Mouse (Mus musculus) macrophage (primary cell): ENCODE results near the gene Pid1. TPM values are rescaled to one million over a fixed set of nuclear protein-coding genes. Genes with fewer than 3 reads are reported as not detected.
A peak's percentile ranks its signal among the peaks of the same experiment; 100 is the strongest.

Source experiments
- H3K27ac ChIP-seq: fragments of 350-480 bp; formaldehyde crosslinking; 2 replicates; pipeline ENCODE4 v1.9.0; 2021
- H3K36me3 ChIP-seq: fragments of 350-480 bp; formaldehyde crosslinking; 2 replicates; pipeline ENCODE4 v1.9.0; 2021; ENCODE audit errors: inconsistent target
- H3K4me3 ChIP-seq: fragments of 350-480 bp; formaldehyde crosslinking; 2 replicates; pipeline ENCODE4 v1.9.0; 2021; ENCODE audit errors: inconsistent target
- H3K79me2 ChIP-seq: fragments of 350-480 bp; formaldehyde crosslinking; 2 replicates; pipeline ENCODE4 v1.9.0; 2021; ENCODE audit errors: inconsistent target
- WGBS: methylation state at CpG from one replicate; pipeline ENCODE4 v1.1.7; 2026; ENCODE audit warnings: inconsistent platforms; ENCODE audit not compliant: missing documents; 5-methylcytosine and 5-hydroxymethylcytosine counted together
- polyA plus RNA-seq: library from polyadenylated mRNA; stranded (reverse); fragments of 250-400 nt; gene quantifications from 3 replicates; pipeline ENCODE4 v1.2.4, GENCODE M21; 2018; ENCODE audit warnings: inconsistent platforms

Pid1 gene
- polyA plus RNA-seq, 1 experiment from 2014 or later = 107 TPM

DNA sequence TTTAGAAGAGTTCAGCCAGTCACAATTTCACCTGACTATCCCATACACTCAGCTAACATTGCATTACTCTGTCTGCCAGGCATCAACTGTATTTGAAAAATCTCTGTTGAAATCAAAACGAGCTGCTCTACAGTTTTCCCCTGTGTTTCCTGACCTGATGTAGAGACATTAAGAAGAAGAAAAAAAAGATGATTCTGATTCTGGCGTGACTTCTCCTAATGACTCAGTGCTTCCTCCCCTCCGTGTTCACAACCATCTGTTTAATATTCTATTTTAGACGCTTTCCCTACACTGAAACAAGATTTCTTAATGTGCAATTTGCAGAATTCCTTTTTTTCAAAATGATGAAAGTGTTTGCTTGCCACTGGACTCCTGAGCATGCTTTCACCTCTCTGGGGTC is 42.7 kb downstream of the Pid1 start:
- Histone ChIP-seq H3K36me3 (no peaks in the 10 kb centered on the region), H3K27ac (peak overlapping the region; percentile 100), H3K4me3 (no peak overlapping the region), H3K79me2 (no peaks in the 10 kb centered on the region)
- 6% methylated on average over 4 of the region's 4 CpGs for WGBS

- 0% methylated on average over 1 of the region's 1 CpGs for WGBS
- Histone ChIP-seq H3K4me3 (no peak overlapping the region), H3K36me3 (no peaks in the 10 kb centered on the region), H3K27ac (peak overlapping the region; percentile 100), H3K79me2 (no peaks in the 10 kb centered on the region)
These were observed 45.4 kb downstream of the Pid1 start for GRCm38 (mm10) chr1:84318569-84318968.

DNA sequence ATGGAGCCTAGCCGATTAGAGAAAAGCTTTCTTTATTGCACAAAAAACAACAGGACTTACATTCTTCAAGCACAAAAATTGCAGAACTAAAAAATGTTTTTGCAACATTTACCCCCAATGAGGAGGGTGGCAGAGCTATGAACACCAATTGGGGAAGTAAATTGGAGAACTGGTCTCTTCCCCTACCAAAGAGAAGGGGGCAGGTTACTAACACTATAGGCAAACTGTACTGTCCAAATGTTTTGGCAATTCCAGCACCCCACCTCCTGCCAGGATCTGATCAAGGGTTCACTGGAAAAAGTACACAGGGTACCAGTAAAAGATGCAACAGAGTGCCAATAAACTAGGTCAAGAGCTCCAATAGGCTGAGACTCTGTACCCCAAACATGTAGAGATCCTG is 46.2 kb downstream of the Pid1 start:
- Histone ChIP-seq H3K4me3 (no peak overlapping the region), H3K36me3 (no peaks in the 10 kb centered on the region), H3K27ac (peak overlapping the region; percentile 100), H3K79me2 (no peaks in the 10 kb centered on the region)
- WGBS = 0% methylated on average over 1 of the region's 1 CpGs

- H3K27ac ChIP-seq = no peak overlapping the region
- H3K4me3 ChIP-seq = no peak overlapping the region
- WGBS = 83% methylated on average over 2 of the region's 2 CpGs
- H3K36me3 ChIP-seq = no peaks in the 10 kb centered on the region
- no peaks in the 10 kb centered on the region for H3K79me2 ChIP-seq
These were observed 54.0 kb downstream of the Pid1 start for GRCm38 (mm10) chr1:84309966-84310460.

GRCm38 (mm10) chr1:84305713-84306421 is 58.1 kb downstream of the Pid1 start:
- no peaks in the 10 kb centered on the region for H3K36me3 ChIP-seq
- H3K4me3 ChIP-seq = no peak overlapping the region
- 89% methylated on average over 16 of the region's 16 CpGs for WGBS
- H3K27ac ChIP-seq = no peak overlapping the region
- H3K79me2 ChIP-seq = no peaks in the 10 kb centered on the region

- H3K4me3 ChIP-seq = no peak overlapping the region
- peak overlapping the region; percentile 85 for H3K27ac ChIP-seq
- no peaks in the 10 kb centered on the region for H3K79me2 ChIP-seq
- WGBS = 2% methylated on average over 3 of the region's 3 CpGs
- no peaks in the 10 kb centered on the region for H3K36me3 ChIP-seq
These were observed 61.2 kb downstream of the Pid1 start for GRCm38 (mm10) chr1:84302788-84303187.

GRCm38 (mm10) chr1:84299719-84300118 is 64.3 kb downstream of the Pid1 start:
- Histone ChIP-seq H3K36me3 (no peaks in the 10 kb centered on the region), H3K27ac (no peak overlapping the region)
- 89% methylated on average over 1 of the region's 1 CpGs for whole genome bisulfite sequencing

DNA sequence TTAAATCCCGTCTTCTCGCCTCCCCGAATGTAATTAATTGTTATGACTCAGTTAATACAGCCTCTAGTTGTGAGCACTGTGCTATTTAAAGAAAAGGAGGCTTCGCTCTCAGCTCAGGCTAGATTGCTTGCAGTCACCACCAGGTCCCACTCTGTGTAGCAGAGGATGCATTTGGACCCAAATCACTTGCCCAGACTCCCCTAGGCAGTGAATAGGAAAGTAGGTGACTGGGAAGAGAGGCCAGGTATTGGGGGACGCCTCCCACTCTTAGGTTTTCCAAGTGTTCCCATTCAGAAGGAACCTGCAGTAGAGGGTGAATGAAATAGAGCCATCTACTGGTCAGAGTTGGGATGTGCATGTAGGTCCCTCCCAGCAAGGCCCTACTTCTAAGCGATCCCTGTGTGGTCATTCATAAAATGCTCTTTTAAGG is 77.3 kb downstream of the Pid1 start:
- peaks cover 26% of the 10 kb centered on the region for H3K79me2 ChIP-seq
- WGBS = 50% methylated on average over 6 of the region's 6 CpGs
- peak overlapping the region; percentile 10; the same call in 1 of the 2 replicates for H3K27ac ChIP-seq
- H3K4me3 ChIP-seq = no peak overlapping the region
- no peaks in the 10 kb centered on the region for H3K36me3 ChIP-seq

More at GRCm38 (mm10) chr1:84299719-84300118, 64.3 kb downstream of the Pid1 start:
- H3K4me3 ChIP-seq = no peak overlapping the region
- H3K79me2 ChIP-seq = no peaks in the 10 kb centered on the region

- Histone ChIP-seq H3K27ac (0 out of 2 replicates have a peak overlapping the region, but pooled peaks have one; percentile 69), H3K4me3 (no peak overlapping the region), H3K36me3 (no peaks in the 10 kb centered on the region), H3K79me2 (peaks cover 37% of the 10 kb centered on the region)
- 88% methylated on average over 7 of the region's 7 CpGs for WGBS
These were observed 78.4 kb downstream of the Pid1 start for GRCm38 (mm10) chr1:84285620-84286019.

GRCm38 (mm10) chr1:84284293-84285068 is 79.5 kb downstream of the Pid1 start:
- Histone ChIP-seq H3K79me2 (peaks cover 48% of the 10 kb centered on the region), H3K4me3 (peak overlapping the region; percentile 90), H3K36me3 (no peaks in the 10 kb centered on the region), H3K27ac (peak overlapping the region; percentile 88)
- 5% methylated on average over 41 of the region's 53 CpGs for WGBS

- Histone ChIP-seq H3K27ac (peak overlapping the region; percentile 88), H3K4me3 (peak overlapping the region; percentile 90), H3K36me3 (no peaks in the 10 kb centered on the region), H3K79me2 (peaks cover 62% of the 10 kb centered on the region)
- 13% methylated on average over 2 of the region's 2 CpGs for WGBS
These were observed 80.9 kb downstream of the Pid1 start for GRCm38 (mm10) chr1:84283119-84283518.

DNA sequence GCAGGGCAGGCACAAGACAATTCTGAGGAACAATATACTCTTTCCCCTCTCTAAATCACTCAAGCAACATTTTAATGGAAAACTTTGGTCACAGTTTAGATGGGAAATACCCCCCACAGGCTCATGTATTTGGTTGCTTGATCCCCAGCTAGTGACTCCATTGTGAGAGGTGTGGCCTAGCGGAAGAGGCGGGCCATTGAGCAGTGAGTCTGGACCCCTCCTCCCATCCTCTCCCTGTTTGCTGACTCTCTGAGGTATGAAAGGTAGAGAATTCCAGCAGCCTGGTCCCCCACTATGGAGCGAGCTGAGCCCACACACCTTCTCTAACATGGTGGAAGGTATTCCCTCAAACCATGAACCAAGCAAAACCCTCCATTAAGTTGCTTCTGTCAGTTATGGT is 83.8 kb downstream of the Pid1 start:
- Histone ChIP-seq H3K79me2 (peaks cover 86% of the 10 kb centered on the region), H3K4me3 (no peak overlapping the region), H3K36me3 (no peaks in the 10 kb centered on the region), H3K27ac (no peak overlapping the region)
- WGBS = 100% methylated on average over 3 of the region's 3 CpGs

GRCm38 (mm10) chr1:84278359-84279255 is 85.4 kb downstream of the Pid1 start:
- WGBS = 86% methylated on average over 7 of the region's 7 CpGs
- Histone ChIP-seq H3K4me3 (no peak overlapping the region), H3K27ac (no peak overlapping the region), H3K79me2 (peaks cover 95% of the 10 kb centered on the region), H3K36me3 (no peaks in the 10 kb centered on the region)

GRCm38 (mm10) chr1:84272951-84273350 is 91.0 kb downstream of the Pid1 start:
- 96% methylated on average over 4 of the region's 4 CpGs for WGBS

More at GRCm38 (mm10) chr1:84272951-84273350, 91.0 kb downstream of the Pid1 start:
- H3K27ac ChIP-seq = no peak overlapping the region
- H3K79me2 ChIP-seq = peaks cover 71% of the 10 kb centered on the region
- H3K36me3 ChIP-seq = 0 out of 2 replicates have a peak, but pooled peaks cover 4% of the 10 kb centered on the region
- H3K4me3 ChIP-seq = no peak overlapping the region
